Mouse (Mus musculus): ENCODE data around the gene Ezh1.
A peak's percentile ranks its signal among the peaks of the same experiment; 100 is the strongest.

Gene Ezh1

GRCm38 (mm10) chr11:101246702-101247012 is 20.4 kb upstream of the Ezh1 start:
- no peak for DNase-seq (ENCODE audit: low read depth, low spot score)

GRCm38 (mm10) chr11:101245855-101246701 is 19.8 kb upstream of the Ezh1 start, which contains the start of gene Ramp2:
Gene Ramp2 (plus strand): TSS chr11:101246028.
- no peak for DNase-seq (ENCODE audit: low read depth, low spot score)

- no peak for DNase-seq (ENCODE audit: low read depth, low spot score)
Measured at GRCm38 (mm10) chr11:101245071-101245470, 18.8 kb upstream of the Ezh1 start.

GRCm38 (mm10) chr11:101238071-101238647 is 11.9 kb upstream of the Ezh1 start:
- DNase-seq (ENCODE audit: low read depth, low spot score) = peak; percentile 63

- no peak for DNase-seq (ENCODE audit: low read depth, low spot score)
Measured at GRCm38 (mm10) chr11:101236782-101237181, 10.5 kb upstream of the Ezh1 start.

- DNase-seq (ENCODE audit: low read depth, low spot score) = no peak
Measured at GRCm38 (mm10) chr11:101235429-101235828, 9.2 kb upstream of the Ezh1 start.

GRCm38 (mm10) chr11:101234124-101234523 is 7.9 kb upstream of the Ezh1 start:
- DNase-seq (ENCODE audit: low read depth, low spot score) = no peak

- DNase-seq (ENCODE audit: low read depth, low spot score) = no peak
Measured at GRCm38 (mm10) chr11:101233240-101233639, 7.0 kb upstream of the Ezh1 start.

- DNase-seq (ENCODE audit: low read depth, low spot score) = no peak
Measured at GRCm38 (mm10) chr11:101232010-101232839, 6.0 kb upstream of the Ezh1 start.

GRCm38 (mm10) chr11:101230991-101231871 is 5.0 kb upstream of the Ezh1 start:
- DNase-seq (ENCODE audit: low read depth, low spot score) = no peak

GRCm38 (mm10) chr11:101230526-101230925 is 4.3 kb upstream of the Ezh1 start:
- DNase-seq (ENCODE audit: low read depth, low spot score) = no peak

GRCm38 (mm10) chr11:101230061-101230511 is 3.8 kb upstream of the Ezh1 start:
- DNase-seq (ENCODE audit: low read depth, low spot score) = no peak

GRCm38 (mm10) chr11:101229361-101229900 is 3.2 kb upstream of the Ezh1 start:
- no peak for DNase-seq (ENCODE audit: low read depth, low spot score)

GRCm38 (mm10) chr11:101225331-101226064 is 765 bp downstream of the Ezh1 start:
- no peak for DNase-seq (ENCODE audit: low read depth, low spot score)

GRCm38 (mm10) chr11:101224337-101224736 is 1.9 kb downstream of the Ezh1 start:
- no peak for DNase-seq (ENCODE audit: low read depth, low spot score)

GRCm38 (mm10) chr11:101221306-101221986 is 4.8 kb downstream of the Ezh1 start:
- DNase-seq (ENCODE audit: low read depth, low spot score) = no peak

- DNase-seq (ENCODE audit: low read depth, low spot score) = no peak
Measured at GRCm38 (mm10) chr11:101220853-101221252, 5.4 kb downstream of the Ezh1 start.

GRCm38 (mm10) chr11:101218436-101219055 is 7.7 kb downstream of the Ezh1 start:
- DNase-seq (ENCODE audit: low read depth, low spot score) = no peak

GRCm38 (mm10) chr11:101216936-101217335 is 9.3 kb downstream of the Ezh1 start:
- DNase-seq (ENCODE audit: low read depth, low spot score) = no peak
